Mouse (Mus musculus) layer of hippocampus, adult 9-11 months (tissue): ENCODE results near the gene Ptchd4.

Experiments used
- DNase-seq: peaks from one replicate; pipeline ENCODE4 v3.0.0; 2022

The Ptchd4 gene

GRCm38 (mm10) chr17:42452235-42452634 is 136.5 kb downstream of the Ptchd4 start:
- DNase-seq, result no peak

GRCm38 (mm10) chr17:42456441-42456840 is 140.7 kb downstream of the Ptchd4 start:
- DNase-seq, result no peak

GRCm38 (mm10) chr17:42462726-42463125 is 147.0 kb downstream of the Ptchd4 start:
- DNase-seq, result peak; percentile 14

- no peak for DNase-seq
Observed at GRCm38 (mm10) chr17:42480173-42480991, 164.6 kb downstream of the Ptchd4 start.

- no peak for DNase-seq
Observed at GRCm38 (mm10) chr17:42509356-42510262, 193.9 kb downstream of the Ptchd4 start.

GRCm38 (mm10) chr17:42530147-42530546 is 214.4 kb downstream of the Ptchd4 start:
- no peak for DNase-seq

- peak; percentile 44 for DNase-seq
Observed at GRCm38 (mm10) chr17:42549578-42549977, 233.8 kb downstream of the Ptchd4 start.
